Mouse (Mus musculus) cortical plate, adult 2 months (tissue): ENCODE measurements around the gene Serpina1e. TPM values are rescaled to one million over a fixed set of nuclear protein-coding genes. Genes with fewer than 3 reads are reported as not detected.

ENCODE experiments used
- H3K27ac ChIP-seq: fragments of 200-500 bp; 2 replicates; pipeline ENCODE4 v1.5.1; 2012; ENCODE audit warnings: low read length, control low read depth, inconsistent platforms; ENCODE audit not compliant: insufficient read depth
- H3K4me1 ChIP-seq: fragments of 200-500 bp; 2 replicates; pipeline ENCODE4 v1.6.1; 2011; ENCODE audit warnings: low read length; ENCODE audit not compliant: control insufficient read depth, insufficient read depth
- H3K4me3 ChIP-seq: fragments of 200-500 bp; 2 replicates; pipeline ENCODE4 v1.5.1; 2011; ENCODE audit warnings: mild to moderate bottlenecking, low read length, control low read depth; ENCODE audit not compliant: insufficient read depth
- CTCF ChIP-seq: fragments of 200-500 bp; IDR thresholded peaks from 2 replicates; pipeline ENCODE4 v1.5.1; 2011; ENCODE audit warnings: mild to moderate bottlenecking, control low read depth, low read length; ENCODE audit not compliant: insufficient read depth; ENCODE audit errors: extremely low read depth
- POLR2A ChIP-seq: fragments of 200-500 bp; IDR thresholded peaks from 2 replicates; pipeline ENCODE4 v1.6.1; 2011; ENCODE audit warnings: mild to moderate bottlenecking, low read length, control low read depth; ENCODE audit not compliant: insufficient read depth; ENCODE audit errors: extremely low read depth
- polyA plus RNA-seq: library from polyadenylated mRNA; depleted of rRNA; stranded (reverse); fragments of >200 nt; gene quantifications from 2 replicates; pipeline ENCODE4 v1.2.3, GENCODE M21; 2012; rRNA removed

Gene Serpina1e
- not detected in 2 replicates for polyA plus RNA-seq

GRCm38 (mm10) chr12:103958798-103959197 is at the start of gene Serpina1e:
TSS of gene Serpina1e (minus strand) at chr12:103958975.
- no peak for TF ChIP-seq CTCF
- TF ChIP-seq POLR2A = no peak
- Histone ChIP-seq H3K27ac (no peak within 1 kb of the TSS), H3K4me1 (no peaks in the 10 kb centered on the region), H3K4me3 (no peak within 1 kb of the TSS)

GRCm38 (mm10) chr12:104004689-104005088 is 45.9 kb upstream of the Serpina1e start:
- H3K27ac ChIP-seq = no peak overlapping the region
- no peak for TF ChIP-seq CTCF
- no peak for TF ChIP-seq POLR2A
- peaks cover 1% of the 10 kb centered on the region; the same call in 1 of the 2 replicates for H3K4me1 ChIP-seq
- H3K4me3 ChIP-seq = no peak overlapping the region

GRCm38 (mm10) chr12:104003238-104003612 is 44.5 kb upstream of the Serpina1e start:
- H3K4me1 ChIP-seq = peaks cover 3% of the 10 kb centered on the region; the same call in 1 of the 2 replicates
- no peak overlapping the region for H3K4me3 ChIP-seq
- no peak overlapping the region for H3K27ac ChIP-seq
- TF ChIP-seq CTCF = no peak
- no peak for TF ChIP-seq POLR2A

- Histone ChIP-seq H3K4me3 (no peak overlapping the region), H3K4me1 (peaks cover 3% of the 10 kb centered on the region; the same call in 1 of the 2 replicates), H3K27ac (no peak overlapping the region)
- no peak for TF ChIP-seq POLR2A
- no peak for TF ChIP-seq CTCF
These were observed 43.9 kb upstream of the Serpina1e start for GRCm38 (mm10) chr12:104002569-104003237.

- Histone ChIP-seq H3K4me3 (no peak overlapping the region), H3K4me1 (peaks cover 3% of the 10 kb centered on the region; the same call in 1 of the 2 replicates), H3K27ac (no peak overlapping the region)
- TF ChIP-seq CTCF = no peak
- no peak for TF ChIP-seq POLR2A
These were observed 41.8 kb upstream of the Serpina1e start for GRCm38 (mm10) chr12:104000594-104000993.

- Histone ChIP-seq H3K4me1 (peaks cover 3% of the 10 kb centered on the region; the same call in 1 of the 2 replicates), H3K27ac (no peak overlapping the region), H3K4me3 (no peak overlapping the region)
- TF ChIP-seq CTCF (no peak), POLR2A (no peak)
These were observed 40.8 kb upstream of the Serpina1e start for GRCm38 (mm10) chr12:103999611-104000010.

GRCm38 (mm10) chr12:103996513-103996912 is 37.7 kb upstream of the Serpina1e start:
- Histone ChIP-seq H3K4me3 (no peak overlapping the region), H3K4me1 (peaks cover 1% of the 10 kb centered on the region; the same call in 1 of the 2 replicates), H3K27ac (no peak overlapping the region)
- no peak for TF ChIP-seq POLR2A
- no peak for TF ChIP-seq CTCF

GRCm38 (mm10) chr12:103995292-103996072 is 36.7 kb upstream of the Serpina1e start:
- Histone ChIP-seq H3K27ac (no peak overlapping the region), H3K4me1 (peaks cover 1% of the 10 kb centered on the region; the same call in 1 of the 2 replicates), H3K4me3 (no peak overlapping the region)
- TF ChIP-seq POLR2A (no peak), CTCF (peak; percentile 91)

- no peaks in the 10 kb centered on the region for H3K4me1 ChIP-seq
- TF ChIP-seq POLR2A = no peak
- no peak for TF ChIP-seq CTCF
- no peak overlapping the region for H3K4me3 ChIP-seq
- H3K27ac ChIP-seq = no peak overlapping the region
These were observed 34.2 kb upstream of the Serpina1e start for GRCm38 (mm10) chr12:103992945-103993344.
